Mouse (Mus musculus) left cerebral cortex, adult 11 months (tissue): Measurements from ENCODE around the gene Amt.
"Not testable (repeated sequence)": the region's sequence is repeated elsewhere in the genome, so short reads cannot be mapped to it uniquely, and the experiment has no call there.

ENCODE experiments used
- DNase-seq: peaks from one replicate; pipeline ENCODE4 v3.0.0; 2022; ENCODE audit warnings: low spot score

Amt gene

DNA sequence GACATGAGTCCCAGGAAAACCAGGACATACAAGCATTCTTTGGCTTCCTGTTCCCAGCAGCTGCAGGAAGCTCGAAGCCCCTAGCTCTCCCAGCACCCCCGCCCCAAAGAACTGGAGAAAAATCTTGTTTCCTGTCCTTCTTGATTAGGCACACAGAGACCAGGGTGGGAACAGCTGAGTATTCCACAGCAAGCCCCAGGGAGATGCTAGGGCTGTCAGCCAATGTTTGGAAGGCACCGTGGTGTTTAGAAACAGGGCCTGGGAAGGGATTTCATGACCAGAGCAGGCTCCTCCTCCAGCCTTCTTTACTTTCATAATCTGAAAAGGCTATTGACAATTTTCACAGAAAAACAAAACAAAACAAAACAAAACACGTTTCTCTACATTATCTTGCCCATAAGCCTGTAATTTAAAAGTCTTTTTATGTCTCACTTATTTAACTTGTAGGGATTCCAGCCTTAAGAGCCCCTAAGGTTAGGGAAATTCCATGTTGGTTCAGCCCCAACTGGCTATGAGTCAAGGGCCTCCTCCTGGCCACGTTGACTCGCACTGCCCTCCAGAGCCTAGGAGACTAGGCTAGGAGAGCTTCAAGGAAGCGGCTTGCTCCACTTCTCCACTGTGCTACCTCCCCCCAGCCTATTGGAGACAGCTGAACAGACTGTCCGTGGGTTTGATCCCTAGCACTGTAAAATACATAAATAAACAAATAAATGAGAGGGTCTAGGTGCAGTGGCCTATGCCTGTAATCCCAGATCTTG lies 16.4 kb upstream of the Amt start:
- no peak for DNase-seq

DNA sequence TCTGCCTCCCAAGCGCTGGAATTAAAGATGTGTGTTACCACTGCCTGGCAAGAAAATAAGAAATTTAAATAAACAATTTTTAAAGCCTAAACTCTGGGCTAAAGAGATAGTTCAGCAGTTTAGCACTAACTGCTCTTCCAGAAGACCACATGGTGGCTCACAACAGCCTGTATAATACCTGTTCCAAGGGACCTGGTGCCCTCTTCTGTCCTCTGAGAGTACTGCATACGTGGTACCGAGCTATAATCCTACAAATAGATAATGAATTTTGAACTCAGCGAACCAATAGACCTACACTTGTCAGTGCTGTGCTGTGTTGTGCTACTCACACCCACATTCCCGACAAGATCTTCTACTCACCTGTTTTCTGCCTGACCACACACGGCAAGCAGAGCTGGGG lies 12.2 kb upstream of the Amt start:
- peak; percentile 60 for DNase-seq

GRCm38 (mm10) chr9:108287526-108288238 lies 9.0 kb upstream of the Amt start:
- not testable (repeated sequence) for DNase-seq

- no peak for DNase-seq
Measured at GRCm38 (mm10) chr9:108289347-108289746, 7.3 kb upstream of the Amt start.

GRCm38 (mm10) chr9:108290016-108290750 lies 6.5 kb upstream of the Amt start, which contains the start of gene Nicn1:
Nicn1 (plus strand) TSS chr9:108290429.
- DNase-seq = peak; percentile 94

- DNase-seq = no peak
Measured at GRCm38 (mm10) chr9:108290773-108291172, 5.9 kb upstream of the Amt start.

DNA sequence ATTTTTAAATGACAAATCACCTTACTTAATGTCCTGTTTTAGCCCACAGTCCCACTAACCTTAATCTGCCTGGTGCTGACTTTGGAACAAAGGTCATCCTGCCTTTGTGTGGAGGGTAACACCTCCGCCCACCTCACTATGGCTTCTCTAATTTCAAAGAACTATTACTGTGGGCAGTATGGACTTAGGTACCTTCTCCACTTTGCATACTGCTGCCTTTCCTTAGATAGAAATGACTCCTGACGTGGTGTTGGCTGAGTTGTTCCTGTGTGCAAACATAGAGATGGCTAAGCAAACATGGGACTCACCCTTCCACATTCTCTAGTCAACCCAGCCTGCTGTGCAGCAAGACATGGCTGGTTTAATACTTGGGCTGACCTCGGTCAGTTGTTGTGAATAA lies 5.2 kb downstream of the Amt start:
- DNase-seq = no peak

- DNase-seq = no peak
Measured at GRCm38 (mm10) chr9:108304716-108305115, 8.1 kb downstream of the Amt start.

DNA sequence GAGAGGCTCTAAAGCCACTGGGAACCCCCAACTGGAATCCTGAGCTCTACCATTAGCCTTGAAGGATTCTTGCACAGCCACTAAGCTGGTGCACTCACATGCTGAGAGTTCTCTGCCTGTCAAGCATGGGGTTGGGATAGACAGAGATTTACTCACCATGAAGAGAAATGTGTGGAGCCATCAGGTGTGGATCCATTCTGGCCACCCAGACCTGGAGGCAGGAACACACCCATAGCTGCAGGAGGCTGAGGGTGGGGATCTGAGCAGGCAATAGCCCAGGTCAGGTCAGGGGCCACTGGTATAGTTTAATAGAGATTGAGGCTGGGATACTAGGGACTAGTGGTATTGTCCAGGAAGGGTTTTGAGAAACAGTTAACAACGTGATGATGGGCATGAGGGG lies 8.5 kb downstream of the Amt start:
- no peak for DNase-seq

- DNase-seq = peak; percentile 100
Measured at GRCm38 (mm10) chr9:108305629-108306520, 9.2 kb downstream of the Amt start, which contains the start of the genes Rhoa and Tcta. Rhoa (plus strand) TSS chr9:108306129. Tcta (minus strand) TSS chr9:108306160.

GRCm38 (mm10) chr9:108306571-108306980 lies 9.9 kb downstream of the Amt start:
- no peak for DNase-seq

- DNase-seq = no peak
Measured at GRCm38 (mm10) chr9:108307021-108307807, 10.6 kb downstream of the Amt start.

GRCm38 (mm10) chr9:108308141-108308540 lies 11.5 kb downstream of the Amt start:
- DNase-seq = no peak

DNA sequence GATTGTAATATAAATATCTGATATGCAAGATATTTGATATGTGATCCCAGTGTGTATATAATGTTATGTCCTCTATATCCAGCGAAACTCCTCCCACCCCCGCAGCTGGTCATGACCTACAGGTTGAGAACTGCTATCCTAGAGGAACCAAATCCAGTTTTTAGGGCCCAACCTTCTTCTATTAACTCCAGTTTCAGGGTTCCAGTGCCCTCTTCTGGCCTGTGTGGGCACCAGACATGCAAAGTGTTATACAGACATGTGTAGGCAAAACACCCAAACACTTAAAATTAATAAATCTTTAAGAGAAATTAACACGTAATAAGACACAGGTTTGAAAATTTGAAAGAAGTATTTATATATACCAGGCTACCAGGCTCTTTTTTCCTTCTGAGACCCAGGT lies 20.9 kb downstream of the Amt start:
- no peak for DNase-seq

GRCm38 (mm10) chr9:108318462-108318861 lies 21.8 kb downstream of the Amt start:
- no peak for DNase-seq

DNA sequence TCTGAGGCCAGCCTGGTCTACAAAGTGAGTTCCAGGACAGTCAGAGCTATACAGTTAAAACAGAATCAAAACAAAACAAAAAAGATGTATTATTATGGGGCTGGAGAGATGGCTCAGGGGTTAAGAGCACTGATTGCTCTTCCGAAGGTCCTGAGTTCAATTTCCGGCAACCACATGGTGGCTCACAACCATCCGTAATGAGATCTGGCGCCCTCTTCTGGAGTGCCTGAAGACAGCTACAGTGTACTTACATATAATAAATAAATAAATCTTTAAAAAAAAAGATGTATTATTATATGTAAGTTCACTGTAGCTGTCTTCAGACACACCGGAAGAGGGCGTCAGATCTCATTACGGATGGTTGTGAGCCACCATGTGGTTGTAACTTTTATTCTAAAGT lies 25.4 kb downstream of the Amt start:
- not testable (repeated sequence) for DNase-seq

GRCm38 (mm10) chr9:108324784-108325183 lies 28.1 kb downstream of the Amt start:
- DNase-seq = no peak

DNA sequence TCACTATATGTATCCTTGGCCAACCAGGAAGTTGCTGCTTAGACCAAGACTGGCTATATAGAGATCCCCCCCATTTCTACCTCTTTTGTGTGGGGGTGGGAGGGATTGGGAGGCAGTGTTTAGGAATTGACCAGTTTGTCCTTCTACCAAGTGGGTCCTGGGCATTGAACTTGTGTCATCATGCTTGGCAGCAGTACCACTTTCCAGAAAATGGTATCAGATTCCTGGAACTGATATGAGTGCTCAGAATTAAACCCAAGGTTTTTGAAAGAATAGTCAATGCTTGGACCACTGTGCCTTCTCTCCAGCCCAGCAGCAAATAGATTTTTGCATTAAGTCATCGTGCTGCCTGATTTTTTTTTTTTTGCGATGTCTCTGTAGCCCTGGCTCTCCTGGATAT lies 29.2 kb downstream of the Amt start:
- no peak for DNase-seq

- DNase-seq = no peak
Measured at GRCm38 (mm10) chr9:108337848-108338550, 41.3 kb downstream of the Amt start.

DNA sequence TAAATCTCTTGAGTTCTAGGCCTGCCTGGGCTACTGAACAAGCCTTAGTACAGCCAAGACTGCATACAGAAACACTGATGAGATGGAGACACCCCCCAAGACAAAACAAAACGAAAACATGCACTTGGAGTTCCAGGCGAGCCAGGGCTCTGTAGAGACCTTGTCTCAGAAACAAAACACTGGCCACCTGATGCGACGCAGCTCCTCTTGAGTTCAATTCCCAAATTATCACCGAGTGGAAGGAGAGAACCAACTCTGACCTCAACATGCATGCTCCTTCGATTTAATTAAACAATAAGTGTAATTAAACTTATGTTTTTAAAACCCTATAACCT lies 41.9 kb downstream of the Amt start:
- no peak for DNase-seq
